Mouse (Mus musculus) thymus, adult 2 months (tissue): ENCODE results near the gene Sprr2b. TPM values are rescaled to one million over a fixed set of nuclear protein-coding genes. Genes with fewer than 3 reads are reported as not detected.

Experiments used
- DNase-seq: peaks from one replicate; pipeline ENCODE4 v3.0.0; 2021
- H3K27ac ChIP-seq: fragments of 200-500 bp; 2 replicates; pipeline ENCODE4 v1.5.1; 2012; ENCODE audit warnings: low read length, control low read depth; ENCODE audit not compliant: control insufficient read depth, insufficient read depth
- H3K27me3 ChIP-seq: fragments of 200-500 bp; 2 replicates; pipeline ENCODE4 v1.6.1; 2012; ENCODE audit warnings: mild to moderate bottlenecking, low read length, moderate library complexity, mixed read lengths; ENCODE audit not compliant: control insufficient read depth, insufficient read depth
- H3K36me3 ChIP-seq: fragments of 200-500 bp; 2 replicates; pipeline ENCODE4 v1.6.1; 2012; ENCODE audit warnings: mild to moderate bottlenecking, low read length, moderate library complexity; ENCODE audit not compliant: control insufficient read depth, insufficient read depth
- H3K4me1 ChIP-seq: fragments of 200-500 bp; replicated peaks from 2 replicates; pipeline ENCODE4 v1.6.1; 2012; ENCODE audit warnings: low read length; ENCODE audit not compliant: control insufficient read depth, insufficient read depth
- H3K4me3 ChIP-seq: fragments of 200-500 bp; 2 replicates; pipeline ENCODE4 v1.5.1; 2012; ENCODE audit warnings: mild to moderate bottlenecking, low read length, control low read depth, moderate library complexity; ENCODE audit not compliant: control insufficient read depth, insufficient read depth
- CTCF ChIP-seq: fragments of 200-500 bp; IDR thresholded peaks from 2 replicates; pipeline ENCODE4 v1.5.1; 2012; ENCODE audit warnings: mild to moderate bottlenecking, control low read depth, low read length, moderate library complexity, borderline replicate concordance; ENCODE audit not compliant: control insufficient read depth, poor library complexity, insufficient read depth; ENCODE audit errors: extremely low read depth
- POLR2A ChIP-seq: fragments of 200-500 bp; IDR thresholded peaks from 2 replicates; pipeline ENCODE4 v1.6.1; 2012; ENCODE audit warnings: mild to moderate bottlenecking, low read length, control low read depth, moderate library complexity; ENCODE audit not compliant: control insufficient read depth, poor library complexity, insufficient read depth; ENCODE audit errors: extremely low read depth
- WGBS: fragments of 180-500 bp; shearing (Covaris S2); methylation state at CpG from one replicate; pipeline ENCODE4 v1.1.7; 2018; 5-methylcytosine and 5-hydroxymethylcytosine counted together
- polyA plus RNA-seq: library from polyadenylated mRNA; depleted of rRNA; stranded (reverse); fragments of >200 nt; gene quantifications from 2 replicates; pipeline ENCODE4 v1.2.3, GENCODE M21; 2012; rRNA removed

Gene Sprr2b
- polyA plus RNA-seq, 1 experiment: 0.51 TPM

DNA sequence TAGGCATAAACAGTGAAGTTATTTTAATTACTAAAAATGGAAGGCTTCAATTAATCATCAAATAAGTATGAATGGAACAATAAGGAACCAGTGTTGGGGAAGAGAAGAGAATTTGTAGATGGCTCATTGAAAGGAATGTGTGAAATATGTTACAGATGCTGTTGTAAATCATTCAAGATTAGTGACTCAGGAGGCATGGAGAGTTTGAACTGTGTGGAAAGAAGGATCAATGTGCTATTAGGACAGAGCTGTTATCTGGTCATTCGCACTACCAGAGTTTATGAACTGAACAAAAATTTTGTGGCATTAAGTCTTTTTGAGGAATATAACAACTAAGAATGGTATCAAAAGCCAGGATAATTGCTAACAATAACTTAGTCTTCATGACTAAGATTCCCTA lies 9.0 kb upstream of the Sprr2b start:
- no peaks in the 10 kb centered on the region for H3K27me3 ChIP-seq
- no peak for DNase-seq
- no peak overlapping the region for H3K4me3 ChIP-seq
- 83% methylated on average over 1 of the region's 1 CpGs for WGBS
- H3K36me3 ChIP-seq: no peaks in the 10 kb centered on the region
- TF ChIP-seq POLR2A (no peak), CTCF (no peak)
- no peaks in the 10 kb centered on the region for H3K4me1 ChIP-seq
- no peak overlapping the region for H3K27ac ChIP-seq

DNA sequence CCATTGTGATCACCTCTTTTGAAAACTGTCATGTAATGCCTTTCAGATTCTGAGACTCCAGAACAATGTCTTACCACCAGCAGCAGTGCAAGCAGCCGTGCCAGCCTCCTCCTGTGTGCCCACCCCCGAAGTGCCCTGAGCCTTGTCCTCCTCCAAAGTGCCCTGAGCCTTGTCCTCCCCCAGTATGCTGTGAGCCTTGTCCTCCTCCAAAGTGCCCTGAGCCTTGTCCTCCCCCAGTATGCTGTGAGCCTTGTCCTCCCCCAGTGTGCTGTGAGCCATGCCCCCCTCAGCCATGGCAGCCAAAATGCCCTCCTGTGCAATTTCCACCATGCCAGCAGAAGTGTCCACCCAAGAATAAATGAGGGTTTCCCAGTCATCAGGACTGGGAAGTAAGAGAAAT lies 964 bp downstream of the Sprr2b start:
- no peaks in the 10 kb centered on the region for H3K27me3 ChIP-seq
- DNase-seq: no peak
- WGBS: 67% methylated on average over 2 of the region's 2 CpGs

DNA sequence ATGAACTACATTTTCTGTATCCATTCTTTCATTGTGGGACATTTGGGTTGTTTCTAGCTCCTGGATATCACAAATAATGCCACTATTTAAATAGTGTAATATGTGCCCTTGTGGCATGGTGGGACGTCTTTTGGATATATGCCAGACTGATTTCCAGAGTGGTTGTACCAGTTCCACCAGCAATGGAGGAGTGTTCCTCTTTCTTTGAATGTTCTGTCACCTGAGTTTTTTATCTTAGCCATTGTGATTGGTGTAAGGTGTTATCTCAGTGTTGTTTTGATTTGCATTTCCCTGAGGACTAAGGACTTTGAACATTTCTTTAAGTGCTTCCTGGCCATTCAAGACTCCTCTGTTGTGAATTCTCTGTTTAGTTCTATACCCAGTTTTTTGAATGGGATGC lies 19.9 kb downstream of the Sprr2b start:
- no peak for DNase-seq
- Histone ChIP-seq H3K4me3 (no peak overlapping the region), H3K36me3 (no peaks in the 10 kb centered on the region), H3K4me1 (no peaks in the 10 kb centered on the region), H3K27me3 (no peaks in the 10 kb centered on the region), H3K27ac (no peak overlapping the region)
- WGBS: 92% methylated on average over 1 of the region's 1 CpGs
- TF ChIP-seq POLR2A: no peak
- TF ChIP-seq CTCF: no peak

More for the DNA sequence above, 964 bp downstream of the Sprr2b start:
- no peak overlapping the region for H3K4me3 ChIP-seq
- no peaks in the 10 kb centered on the region for H3K4me1 ChIP-seq
- no peaks in the 10 kb centered on the region for H3K36me3 ChIP-seq
- TF ChIP-seq CTCF: no peak
- no peak overlapping the region for H3K27ac ChIP-seq

DNA sequence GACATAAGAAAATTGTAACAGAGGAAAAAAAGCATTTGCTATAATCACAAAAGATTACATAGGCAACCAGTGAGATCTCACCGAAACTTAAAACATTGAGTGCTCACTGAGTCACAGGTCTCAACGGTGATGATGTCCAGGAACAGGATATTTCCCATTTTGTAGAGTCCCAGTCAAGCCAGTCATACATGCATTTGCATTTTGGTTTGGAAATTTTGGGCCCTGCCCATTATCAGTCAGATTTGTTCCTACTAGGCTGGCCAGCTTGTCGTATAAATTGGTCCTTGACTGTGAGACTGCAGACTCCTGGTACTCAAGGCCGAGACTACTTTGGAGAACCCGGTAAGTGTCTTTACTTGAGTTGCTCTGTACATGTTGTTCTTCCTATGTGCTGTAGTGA lies 22.4 kb downstream of the Sprr2b start, which contains the start of gene Sprr2d:
Sprr2d (plus strand) TSS at position 301 of the 400 bp plus-strand sequence.
- no peaks in the 10 kb centered on the region for H3K27me3 ChIP-seq
- H3K36me3 ChIP-seq: no peaks in the 10 kb centered on the region
- H3K4me3 ChIP-seq: no peak within 1 kb of the TSS
- no peak for DNase-seq
- H3K27ac ChIP-seq: no peak within 1 kb of the TSS
- H3K4me1 ChIP-seq: no peaks in the 10 kb centered on the region
- TF ChIP-seq CTCF (no peak), POLR2A (no peak)
- WGBS: 95% methylated on average over 5 of the region's 5 CpGs

DNA sequence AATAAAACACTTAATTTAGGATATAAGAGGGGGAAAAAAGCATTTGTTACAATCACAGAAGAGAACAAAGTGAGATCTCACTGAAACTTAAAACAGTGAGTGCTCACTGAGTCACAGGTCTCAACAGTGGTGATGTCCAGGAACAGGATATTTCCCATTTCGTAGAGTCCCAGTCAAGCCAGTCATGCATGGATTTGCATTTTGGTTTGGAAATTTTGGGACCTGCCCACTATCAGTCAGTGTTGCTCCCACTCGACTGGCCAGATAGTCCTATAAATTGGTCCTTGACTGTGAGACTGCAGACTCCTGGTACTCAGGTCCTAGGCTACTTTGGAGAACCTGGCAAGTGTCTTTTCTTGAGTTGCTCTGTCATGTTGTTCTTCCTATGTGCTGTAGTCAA lies 35.4 kb downstream of the Sprr2b start, which contains the start of gene Sprr2e:
Sprr2e (plus strand) TSS at position 301 of the 400 bp plus-strand sequence.
- no peak for TF ChIP-seq CTCF
- no peak for TF ChIP-seq POLR2A

GRCm38 (mm10) chr3:92361619-92362018 lies 45.2 kb downstream of the Sprr2b start:
- Histone ChIP-seq H3K4me3 (no peak overlapping the region), H3K36me3 (no peaks in the 10 kb centered on the region), H3K27me3 (no peaks in the 10 kb centered on the region), H3K4me1 (no peaks in the 10 kb centered on the region), H3K27ac (no peak overlapping the region)
- no peak for DNase-seq
- TF ChIP-seq CTCF (no peak), POLR2A (no peak)

More for the DNA sequence above, 35.4 kb downstream of the Sprr2b start, which contains the start of gene Sprr2e:
- Histone ChIP-seq H3K27me3 (no peaks in the 10 kb centered on the region), H3K4me1 (no peaks in the 10 kb centered on the region), H3K4me3 (no peak within 1 kb of the TSS), H3K27ac (no peak within 1 kb of the TSS), H3K36me3 (no peaks in the 10 kb centered on the region)
- no peak for DNase-seq
- 82% methylated on average over 2 of the region's 2 CpGs for WGBS

GRCm38 (mm10) chr3:92364887-92365286 lies 48.5 kb downstream of the Sprr2b start, which contains the start of gene Sprr2f:
TSS of gene Sprr2f (plus strand) at chr3:92365187.
- H3K36me3 ChIP-seq: no peaks in the 10 kb centered on the region
- H3K4me3 ChIP-seq: no peak within 1 kb of the TSS
- 77% methylated on average over 3 of the region's 3 CpGs for WGBS
- no peaks in the 10 kb centered on the region for H3K27me3 ChIP-seq
- no peak for TF ChIP-seq POLR2A
- no peak for TF ChIP-seq CTCF
- H3K4me1 ChIP-seq: no peaks in the 10 kb centered on the region
- DNase-seq: no peak
- H3K27ac ChIP-seq: no peak within 1 kb of the TSS

Other genes with a start within 250 kb of the Sprr2b start
- 0.69 and 0.71 TPM in 2 replicates for gene Lor, start 233.5 kb upstream of the Sprr2b start, polyA plus RNA-seq
- gene Prr9, start 192.7 kb upstream of the Sprr2b start, polyA plus RNA-seq: 0.14 TPM in 1 of 2 replicates, not detected in the other
- gene Lelp1, start 173.9 kb upstream of the Sprr2b start, polyA plus RNA-seq: 0.27 TPM in 1 of 2 replicates, not detected in the other
- 1.3 and 1.5 TPM in 2 replicates for gene Sprr2a1, start 100.8 kb upstream of the Sprr2b start, polyA plus RNA-seq
- gene Sprr2a2, start 100.7 kb upstream of the Sprr2b start, polyA plus RNA-seq: 294 and 400 TPM in 2 replicates
- 7.0 and 8.8 TPM in 2 replicates for gene Sprr2a3, start 31.2 kb upstream of the Sprr2b start, polyA plus RNA-seq
- 0.73 and 2.9 TPM in 2 replicates for gene Sprr2d, start 22.5 kb downstream of the Sprr2b start, polyA plus RNA-seq
- 0.32 and 1.4 TPM in 2 replicates for gene Sprr2e, start 35.5 kb downstream of the Sprr2b start, polyA plus RNA-seq
- gene Sprr2f, start 48.6 kb downstream of the Sprr2b start, polyA plus RNA-seq: 0.52 and 0.93 TPM in 2 replicates
- gene Sprr2h, start 69.1 kb downstream of the Sprr2b start, polyA plus RNA-seq: 0.15 TPM in 1 of 2 replicates, not detected in the other
- gene Sprr2i, start 91.4 kb downstream of the Sprr2b start, polyA plus RNA-seq: 1.8 TPM in 2 replicates
- 0.22 and 0.34 TPM in 2 replicates for gene Sprr2j-ps, start 101.5 kb downstream of the Sprr2b start, polyA plus RNA-seq
- 9.9 and 12.4 TPM in 2 replicates for gene Gm9774, start 112.8 kb downstream of the Sprr2b start, polyA plus RNA-seq
- not detected in 2 replicates for gene Sprr2k, start 116.0 kb downstream of the Sprr2b start, polyA plus RNA-seq
- 2.2 and 2.5 TPM in 2 replicates for gene Sprr1b, start 122.2 kb downstream of the Sprr2b start, polyA plus RNA-seq
- gene Sprr3, start 142.1 kb downstream of the Sprr2b start, polyA plus RNA-seq: 0.14 and 0.51 TPM in 2 replicates
- 30.1 and 34.5 TPM in 2 replicates for gene Sprr1a, start 169.3 kb downstream of the Sprr2b start, polyA plus RNA-seq
- not detected in 2 replicates for gene Sprr4, start 183.9 kb downstream of the Sprr2b start, polyA plus RNA-seq
- gene 2310046K23Rik, start 217.9 kb downstream of the Sprr2b start, polyA plus RNA-seq: 0.82 and 1.9 TPM in 2 replicates